ENCODE assay signal across 15 mouse cellular contexts in the genomic region with DNA sequence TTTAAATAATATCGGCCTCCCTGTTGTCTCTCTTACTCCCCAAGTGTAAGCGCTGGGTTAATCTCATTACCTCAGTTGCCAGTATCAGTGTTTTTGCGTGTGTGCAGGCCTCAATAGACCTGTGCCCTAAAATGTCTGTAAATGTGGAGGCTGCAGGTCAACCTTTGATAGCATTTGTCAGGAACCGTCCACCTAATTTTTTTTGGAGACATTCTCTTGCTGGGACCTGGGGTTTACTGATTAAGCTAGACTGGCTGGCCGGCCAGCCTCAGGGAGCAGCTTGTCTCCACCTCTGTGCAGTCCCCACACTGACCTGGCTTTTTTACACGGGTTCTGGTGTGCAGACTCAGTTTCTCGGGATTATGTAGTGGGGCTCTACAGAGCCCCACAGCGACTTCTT. TPM values are rescaled to one million over a fixed set of nuclear protein-coding genes. Genes with fewer than 3 reads are reported as not detected.
DNase-seq lines count a peak whose midpoint lies in the region; ATAC-seq and TF ChIP-seq lines count a peak whose summit lies in the region.
"Had no signal": no experiment of that assay in that cellular context is flagged by ENCODE, and none has a peak within 500 bp of the region (broad histone marks: within the 10 kb centered on the region; RNA-seq: fewer than 3 reads in every experiment).

No protein-coding gene starts in this region.

- H3K4me2 ChIP-seq in heart, embryonic 15.5 days, result no peak overlapping the region
- H3K4me2 ChIP-seq in liver, embryonic 13.5 days, result peak overlapping the region; percentile 65
- H3K4me2 ChIP-seq: hindbrain, embryonic 12.5 days had no signal

- no peak overlapping the region for H3K4me3 ChIP-seq in heart, embryonic 15.5 days
- H3K4me3 ChIP-seq in G1E (ENCODE audit: low read depth, low read length), result no peak overlapping the region; the same call in 1 of the 2 replicates
- peak overlapping the region; percentile 25 for H3K4me3 ChIP-seq in liver, embryonic 13.5 days (replicated peaks)
- H3K4me3 ChIP-seq: hindbrain, embryonic 12.5 days had no signal

- H3K4me1 ChIP-seq in heart, embryonic 15.5 days (replicated peaks), result peaks cover 69% of the 10 kb centered on the region
- H3K4me1 ChIP-seq in G1E (ENCODE audit: insufficient read depth, low read depth, low read length), result peaks cover 68% of the 10 kb centered on the region
- peaks cover 94% of the 10 kb centered on the region for H3K4me1 ChIP-seq in liver, embryonic 13.5 days (replicated peaks)

- H3K27ac ChIP-seq in heart, embryonic 15.5 days, result peak overlapping the region; percentile 11; the same call in 1 of the 2 replicates
- H3K27ac ChIP-seq in liver, embryonic 13.5 days, result peak overlapping the region; percentile 93
- H3K27ac ChIP-seq: hindbrain, embryonic 12.5 days had no signal

- no peak for ATAC-seq in heart, embryonic 15.5 days (replicated peaks; ENCODE audit: insufficient number of reproducible peaks, insufficient read depth, low FRiP score, low read depth)
- peak; percentile 10; the same call in 1 of the 2 replicates for ATAC-seq in G1E (ENCODE audit: extremely low read depth, insufficient number of reproducible peaks, low FRiP score, poor library complexity, severe bottlenecking)
- ATAC-seq in common myeloid progenitor, adult 5-6 weeks (replicated peaks; ENCODE audit: low read depth, poor library complexity, severe bottlenecking), result peak; percentile 46
- peak; percentile 90 for ATAC-seq in liver, embryonic 13.5 days (ENCODE audit: low read depth)
- ATAC-seq in inflammation-experienced regulatory T-cells, adult 6 months, result no peak
- ATAC-seq: intestine, embryonic 16.5 days had no signal

- H3K27me3 ChIP-seq in heart, embryonic 15.5 days, result no peaks in the 10 kb centered on the region
- no peaks in the 10 kb centered on the region for H3K27me3 ChIP-seq in G1E (ENCODE audit: insufficient read depth, low read length)
- H3K27me3 ChIP-seq in liver, embryonic 13.5 days, result no peaks in the 10 kb centered on the region
- H3K27me3 ChIP-seq: hindbrain, embryonic 12.5 days had no signal

- intact Hi-C loops in heart, postnatal 14 days (cut with DNase I), result no loop called here

- no peaks in the 10 kb centered on the region for H3K9me3 ChIP-seq in heart, embryonic 15.5 days (replicated peaks)
- H3K9me3 ChIP-seq in G1E (replicated peaks), result no peaks in the 10 kb centered on the region
- H3K9me3 ChIP-seq in liver, embryonic 13.5 days (replicated peaks), result no peaks in the 10 kb centered on the region
- H3K9me3 ChIP-seq: hindbrain, embryonic 12.5 days had no signal

- TF ChIP-seq CTCF in G1E (IDR thresholded peaks at IDR 0.05; ENCODE audit: low read depth, low read length), result no peak

- 51% methylated on average over 8 of the region's 8 CpGs for WGBS in heart, embryonic 15.5 days
- 13% methylated on average over 8 of the region's 8 CpGs for WGBS in liver, embryonic 13.5 days (ENCODE audit: insufficient replicate concordance)

- H3K36me3 ChIP-seq in heart, embryonic 15.5 days, result no peaks in the 10 kb centered on the region
- H3K36me3 ChIP-seq in G1E (replicated peaks), result peaks cover 58% of the 10 kb centered on the region
- 0 out of 2 replicates have a peak, but pooled peaks cover 2% of the 10 kb centered on the region for H3K36me3 ChIP-seq in liver, embryonic 13.5 days
- H3K36me3 ChIP-seq: hindbrain, embryonic 12.5 days had no signal

- no peak for DNase-seq in heart, postnatal 14 days
- DNase-seq in G1E (ENCODE audit: low spot score), result no peak
- DNase-seq in liver, embryonic 13.5 days, result peak; percentile 66
- DNase-seq in thymus, postnatal 4 days, result no peak
- no peak for DNase-seq in adrenal gland, adult (ENCODE audit: inconsistent age in 2 of 2, low spot score in 1 of 2)
- DNase-seq: cerebellum, adult 2 months; embryo, embryonic 11 days; layer of hippocampus, adult 9-11 months; lung, adult 18-20 months; thymus, adult 2 months had no signal

- no peak overlapping the region for H3K9ac ChIP-seq in heart, embryonic 15.5 days
- H3K9ac ChIP-seq in liver, embryonic 13.5 days, result peak overlapping the region; percentile 64
- H3K9ac ChIP-seq: hindbrain, embryonic 12.5 days had no signal

RNA-seq across cellular contexts. Expression of gene Ccdc6, which starts 30.4 kb away (rescaled TPM):
- 13.8 and 15.7 TPM in 2 replicates for polyA plus RNA-seq in heart, embryonic 15.5 days (2015; fragmentation: Nextera tagmentation; extraction: Ambion mirVana)
- total RNA-seq in heart, postnatal 14 days (2021), result 10 to 100 TPM; 31.0 to 31.4 TPM
- total RNA-seq in G1E (2014; fragmentation: Nextera tagmentation) (93.8 and 95.0 TPM in 2 replicates), G1E (2017) (18.9 and 22.2 TPM in 2 replicates)
- polyA plus RNA-seq in G1E (2012), result 21.1 and 23.4 TPM in 2 replicates
- 24.3 and 29.0 TPM in 2 replicates for total RNA-seq in common myeloid progenitor, adult 5-6 weeks (2017)
- polyA plus RNA-seq in liver, embryonic 13.5 days (2015; fragmentation: Nextera tagmentation; extraction: Ambion mirVana), result 8.9 and 9.8 TPM in 2 replicates
- polyA plus RNA-seq in inflammation-experienced regulatory T-cells, adult 6 months (2017; shearing (Covaris generic)), result 10 to 100 TPM; 25.6 to 31.5 (median 27.3) TPM

Comparison
In these comparisons a context has a peak if more than half of its experiments do, and no peak if none do; other contexts are left out.
1. ATAC-seq: peak in G1E (single experiment), common myeloid progenitor, adult 5-6 weeks (single experiment) and liver, embryonic 13.5 days (single experiment); none in heart, embryonic 15.5 days (single experiment) and inflammation-experienced regulatory T-cells, adult 6 months (single experiment).